Mouse (Mus musculus): ENCODE measurements around the gene Mxra7. TPM values are rescaled to one million over a fixed set of nuclear protein-coding genes. Genes with fewer than 3 reads are reported as not detected.

The Mxra7 gene
- polyA plus RNA-seq, 1 experiment from 2014 or later: 18.4 TPM

GRCm38 (mm10) chr11:116807938-116808606, 19.8 kb downstream of the Mxra7 start:
- peak; percentile 76 for ATAC-seq (ENCODE audit: low FRiP score, low TSS enrichment)
- TF ChIP-seq EP300 (optimal IDR thresholded peaks at IDR 0.05) (no peak), CTCF (IDR thresholded peaks at IDR 0.05; ENCODE audit: low read depth) (peak; percentile 94)
- WGBS: 17% methylated on average over 7 of the region's 7 CpGs

GRCm38 (mm10) chr11:116807526-116807925, 20.3 kb downstream of the Mxra7 start:
- Histone ChIP-seq H3K9ac (ENCODE audit: low read length) (no peak overlapping the region), H3K9me3 (ENCODE audit: control insufficient read depth, low read length) (no peaks in the 10 kb centered on the region), H3K27ac (replicated peaks) (peak overlapping the region; percentile 64), H3K27me3 (ENCODE audit: control insufficient read depth, insufficient read depth, low read length) (no peaks in the 10 kb centered on the region), H3K4me1 (replicated peaks; ENCODE audit: control insufficient read depth, insufficient read depth) (peaks cover 2% of the 10 kb centered on the region; the same call in 1 of the 2 replicates), H3K36me3 (ENCODE audit: control insufficient read depth, insufficient read depth, low read length) (no peaks in the 10 kb centered on the region), H3K4me2 (replicated peaks; ENCODE audit: low read depth) (no peak overlapping the region), H3K4me3 (ENCODE audit: low read depth, low read length) (no peak overlapping the region)
- no peak for ATAC-seq (ENCODE audit: low FRiP score, low TSS enrichment)
- DNase-seq (ENCODE audit: low spot score): no peak
- WGBS: 59% methylated on average over 3 of the region's 3 CpGs
- no peak for TF ChIP-seq EP300 (optimal IDR thresholded peaks at IDR 0.05)
- no peak for TF ChIP-seq CTCF (IDR thresholded peaks at IDR 0.05; ENCODE audit: low read depth)

More at GRCm38 (mm10) chr11:116807938-116808606, 19.8 kb downstream of the Mxra7 start:
- Histone ChIP-seq H3K27ac (replicated peaks) (peak overlapping the region; percentile 64), H3K27me3 (ENCODE audit: control insufficient read depth, insufficient read depth, low read length) (no peaks in the 10 kb centered on the region), H3K9me3 (ENCODE audit: control insufficient read depth, low read length) (no peaks in the 10 kb centered on the region), H3K9ac (ENCODE audit: low read length) (no peak overlapping the region), H3K36me3 (ENCODE audit: control insufficient read depth, insufficient read depth, low read length) (no peaks in the 10 kb centered on the region), H3K4me1 (replicated peaks; ENCODE audit: control insufficient read depth, insufficient read depth) (peaks cover 4% of the 10 kb centered on the region; the same call in 1 of the 2 replicates), H3K4me2 (replicated peaks; ENCODE audit: low read depth) (no peak overlapping the region), H3K4me3 (ENCODE audit: low read depth, low read length) (no peak overlapping the region)
- peak; percentile 87 for DNase-seq (ENCODE audit: low spot score)

GRCm38 (mm10) chr11:116807116-116807515, 20.7 kb downstream of the Mxra7 start:
- Histone ChIP-seq H3K4me2 (replicated peaks; ENCODE audit: low read depth) (no peak overlapping the region), H3K27ac (replicated peaks) (no peak overlapping the region), H3K4me1 (replicated peaks; ENCODE audit: control insufficient read depth, insufficient read depth) (no peaks in the 10 kb centered on the region), H3K27me3 (ENCODE audit: control insufficient read depth, insufficient read depth, low read length) (no peaks in the 10 kb centered on the region), H3K9ac (ENCODE audit: low read length) (no peak overlapping the region), H3K4me3 (ENCODE audit: low read depth, low read length) (no peak overlapping the region), H3K36me3 (ENCODE audit: control insufficient read depth, insufficient read depth, low read length) (no peaks in the 10 kb centered on the region), H3K9me3 (ENCODE audit: control insufficient read depth, low read length) (no peaks in the 10 kb centered on the region)
- TF ChIP-seq CTCF (IDR thresholded peaks at IDR 0.05; ENCODE audit: low read depth) (peak; percentile 19; the same call in 1 of the 2 replicates), EP300 (optimal IDR thresholded peaks at IDR 0.05) (no peak)
- WGBS: 42% methylated on average over 7 of the region's 7 CpGs
- ATAC-seq (ENCODE audit: low FRiP score, low TSS enrichment) (no peak), DNase-seq (ENCODE audit: low spot score) (no peak)

- H3K9ac ChIP-seq (ENCODE audit: low read length): no peak overlapping the region
- H3K9me3 ChIP-seq (ENCODE audit: control insufficient read depth, low read length): no peaks in the 10 kb centered on the region
- no peaks in the 10 kb centered on the region for H3K4me1 ChIP-seq (replicated peaks; ENCODE audit: control insufficient read depth, insufficient read depth)
- TF ChIP-seq CTCF (IDR thresholded peaks at IDR 0.05; ENCODE audit: low read depth): no peak
- no peak for TF ChIP-seq EP300 (optimal IDR thresholded peaks at IDR 0.05)
- H3K4me3 ChIP-seq (ENCODE audit: low read depth, low read length): no peak overlapping the region
- H3K27me3 ChIP-seq (ENCODE audit: control insufficient read depth, insufficient read depth, low read length): no peaks in the 10 kb centered on the region
- H3K36me3 ChIP-seq (ENCODE audit: control insufficient read depth, insufficient read depth, low read length): no peaks in the 10 kb centered on the region
- 0 out of 2 replicates have a peak overlapping the region, but pooled peaks have one; percentile 35 for H3K27ac ChIP-seq (replicated peaks)
- H3K4me2 ChIP-seq (replicated peaks; ENCODE audit: low read depth): no peak overlapping the region
- no peak for ATAC-seq (ENCODE audit: low FRiP score, low TSS enrichment)
- DNase-seq (ENCODE audit: low spot score): no peak
- 56% methylated on average over 15 of the region's 15 CpGs for WGBS
Observed at GRCm38 (mm10) chr11:116806136-116807071, 21.4 kb downstream of the Mxra7 start.

GRCm38 (mm10) chr11:116802709-116803108, 25.1 kb downstream of the Mxra7 start:
- 62% methylated on average over 5 of the region's 5 CpGs for WGBS
- no peaks in the 10 kb centered on the region for H3K36me3 ChIP-seq (ENCODE audit: control insufficient read depth, insufficient read depth, low read length)
- H3K9me3 ChIP-seq (ENCODE audit: control insufficient read depth, low read length): no peaks in the 10 kb centered on the region
- H3K4me2 ChIP-seq (replicated peaks; ENCODE audit: low read depth): no peak overlapping the region
- TF ChIP-seq CTCF (IDR thresholded peaks at IDR 0.05; ENCODE audit: low read depth) (no peak), EP300 (optimal IDR thresholded peaks at IDR 0.05) (no peak)
- DNase-seq (ENCODE audit: low spot score): no peak
- no peak overlapping the region for H3K27ac ChIP-seq (replicated peaks)
- no peaks in the 10 kb centered on the region for H3K4me1 ChIP-seq (replicated peaks; ENCODE audit: control insufficient read depth, insufficient read depth)
- no peak for ATAC-seq (ENCODE audit: low FRiP score, low TSS enrichment)
- no peaks in the 10 kb centered on the region for H3K27me3 ChIP-seq (ENCODE audit: control insufficient read depth, insufficient read depth, low read length)
- no peak overlapping the region for H3K9ac ChIP-seq (ENCODE audit: low read length)
- H3K4me3 ChIP-seq (ENCODE audit: low read depth, low read length): no peak overlapping the region
